Mouse (Mus musculus) kidney, postnatal 0 days (tissue): ENCODE measurements around the gene Npcd. TPM values are rescaled to one million over a fixed set of nuclear protein-coding genes. Genes with fewer than 3 reads are reported as not detected.
A peak's percentile ranks its signal among the peaks of the same experiment; 100 is the strongest.

Experiments
- ATAC-seq: fragments of 200-750 bp; cut with Nextera tagmentation; replicated peaks from 2 replicates; pipeline ENCODE4 v1.8.0; 2017; ENCODE audit warnings: low read depth, moderate number of reproducible peaks, moderate TSS enrichment, moderate library complexity; ENCODE audit not compliant: low FRiP score
- DNase-seq: peaks from one replicate; pipeline ENCODE4 v3.0.0-alpha.2; 2016; ENCODE audit warnings: low spot score
- H3K27ac ChIP-seq: fragments of 300-500 bp; sonication (generic); 2 replicates; pipeline ENCODE4 v1.5.1; 2014; ENCODE audit warnings: mild to moderate bottlenecking
- H3K27me3 ChIP-seq: fragments of 300-500 bp; sonication (generic); 2 replicates; pipeline ENCODE4 v1.6.1; 2014; ENCODE audit warnings: low read length, mixed read lengths; ENCODE audit not compliant: insufficient read depth
- H3K36me3 ChIP-seq: fragments of 300-500 bp; sonication (generic); 2 replicates; pipeline ENCODE4 v1.6.1; 2014; ENCODE audit warnings: low read length, mixed read lengths; ENCODE audit not compliant: insufficient read depth
- H3K4me1 ChIP-seq: fragments of 300-500 bp; sonication (generic); replicated peaks from 2 replicates; pipeline ENCODE4 v1.6.1; 2014; ENCODE audit warnings: antibody characterized with exemption, low read length, mixed read lengths; ENCODE audit not compliant: insufficient read depth
- H3K4me2 ChIP-seq: fragments of 300-500 bp; sonication (generic); 2 replicates; pipeline ENCODE4 v1.6.1; 2014; ENCODE audit warnings: mild to moderate bottlenecking, low read length, moderate library complexity, mixed read lengths
- H3K4me3 ChIP-seq: fragments of 300-500 bp; sonication (generic); replicated peaks from 2 replicates; pipeline ENCODE4 v1.5.1; 2014; ENCODE audit warnings: low read depth, low read length
- H3K9ac ChIP-seq: fragments of 300-500 bp; sonication (generic); 2 replicates; pipeline ENCODE4 v1.6.1; 2014; ENCODE audit warnings: low read depth, low read length
- H3K9me3 ChIP-seq: fragments of 300-500 bp; sonication (generic); replicated peaks from 2 replicates; pipeline ENCODE4 v1.6.1; 2016; ENCODE audit warnings: low read length, inconsistent platforms, mixed read lengths
- CTCF ChIP-seq: IDR thresholded peaks from 2 replicates; pipeline ENCODE4 v1.5.1; 2016; ENCODE audit warnings: antibody characterized with exemption, low read depth, mild to moderate bottlenecking, moderate library complexity
- WGBS: fragments of 180-500 bp; shearing (Covaris S2); extraction: QIAGEN DNeasy Blood & Tissue Kit; methylation state at CpG from one replicate; pipeline ENCODE4 v1.1.7; 2014; 5-methylcytosine and 5-hydroxymethylcytosine counted together
- polyA plus RNA-seq: library from polyadenylated mRNA; unstranded; fragments of >200 nt; fragmentation: Nextera tagmentation; extraction: Ambion mirVana; gene quantifications from 2 replicates; pipeline ENCODE4 v1.2.1, GENCODE M21; 2015

Npcd gene
- polyA plus RNA-seq, 1 experiment from 2014 or later = 0.28 TPM

GRCm38 (mm10) chr15:79792455-79792854 lies 41.6 kb downstream of the Npcd start:
- no peaks in the 10 kb centered on the region for H3K27me3 ChIP-seq
- WGBS = 24% methylated on average over 19 of the region's 19 CpGs
- no peak overlapping the region for H3K27ac ChIP-seq
- no peak overlapping the region for H3K4me3 ChIP-seq
- no peak for DNase-seq
- no peak for ATAC-seq
- TF ChIP-seq CTCF = no peak
- H3K4me1 ChIP-seq = no peaks in the 10 kb centered on the region
- H3K36me3 ChIP-seq = no peaks in the 10 kb centered on the region
- no peak overlapping the region for H3K4me2 ChIP-seq
- H3K9me3 ChIP-seq = no peaks in the 10 kb centered on the region
- H3K9ac ChIP-seq = no peak overlapping the region

- ATAC-seq (no peak), DNase-seq (peak; percentile 81)
- Histone ChIP-seq H3K27ac (no peak overlapping the region), H3K4me1 (no peaks in the 10 kb centered on the region), H3K9ac (no peak overlapping the region), H3K27me3 (no peaks in the 10 kb centered on the region), H3K9me3 (no peaks in the 10 kb centered on the region), H3K36me3 (no peaks in the 10 kb centered on the region), H3K4me3 (no peak overlapping the region), H3K4me2 (no peak overlapping the region)
- WGBS = 2% methylated on average over 12 of the region's 12 CpGs
- peak; percentile 17; the same call in 1 of the 2 replicates for TF ChIP-seq CTCF
These were observed 42.5 kb downstream of the Npcd start for GRCm38 (mm10) chr15:79791502-79791901.

GRCm38 (mm10) chr15:79790905-79791304 lies 43.1 kb downstream of the Npcd start:
- H3K4me2 ChIP-seq = no peak overlapping the region
- no peak overlapping the region for H3K4me3 ChIP-seq
- WGBS = 82% methylated on average over 6 of the region's 6 CpGs
- no peak overlapping the region for H3K9ac ChIP-seq
- no peak for TF ChIP-seq CTCF
- H3K27me3 ChIP-seq = no peaks in the 10 kb centered on the region
- no peaks in the 10 kb centered on the region for H3K4me1 ChIP-seq
- no peaks in the 10 kb centered on the region for H3K36me3 ChIP-seq
- ATAC-seq (no peak), DNase-seq (no peak)
- H3K27ac ChIP-seq = no peak overlapping the region
- H3K9me3 ChIP-seq = no peaks in the 10 kb centered on the region

- no peaks in the 10 kb centered on the region for H3K27me3 ChIP-seq
- TF ChIP-seq CTCF = no peak
- no peak overlapping the region for H3K4me2 ChIP-seq
- no peak overlapping the region for H3K27ac ChIP-seq
- no peaks in the 10 kb centered on the region for H3K4me1 ChIP-seq
- DNase-seq (no peak), ATAC-seq (no peak)
- H3K9me3 ChIP-seq = no peaks in the 10 kb centered on the region
- H3K4me3 ChIP-seq = no peak overlapping the region
- 54% methylated on average over 8 of the region's 8 CpGs for WGBS
- H3K36me3 ChIP-seq = no peaks in the 10 kb centered on the region
- no peak overlapping the region for H3K9ac ChIP-seq
These were observed 43.9 kb downstream of the Npcd start for GRCm38 (mm10) chr15:79790111-79790510.

- ATAC-seq (no peak), DNase-seq (no peak)
- H3K27ac ChIP-seq = no peak overlapping the region
- H3K4me3 ChIP-seq = no peak overlapping the region
- H3K36me3 ChIP-seq = no peaks in the 10 kb centered on the region
- WGBS = 59% methylated on average over 8 of the region's 8 CpGs
- no peaks in the 10 kb centered on the region for H3K27me3 ChIP-seq
- no peak overlapping the region for H3K9ac ChIP-seq
- no peaks in the 10 kb centered on the region for H3K4me1 ChIP-seq
- no peak overlapping the region for H3K4me2 ChIP-seq
- H3K9me3 ChIP-seq = no peaks in the 10 kb centered on the region
- TF ChIP-seq CTCF = no peak
These were observed 46.2 kb downstream of the Npcd start for GRCm38 (mm10) chr15:79787815-79788214.

GRCm38 (mm10) chr15:79785056-79785455 lies 49.0 kb downstream of the Npcd start:
- TF ChIP-seq CTCF = no peak
- H3K27me3 ChIP-seq = no peaks in the 10 kb centered on the region
- no peak overlapping the region for H3K9ac ChIP-seq
- no peak overlapping the region for H3K4me3 ChIP-seq
- no peak for DNase-seq
- no peaks in the 10 kb centered on the region for H3K9me3 ChIP-seq
- H3K27ac ChIP-seq = no peak overlapping the region
- no peak for ATAC-seq
- no peaks in the 10 kb centered on the region for H3K36me3 ChIP-seq
- 59% methylated on average over 1 of the region's 1 CpGs for WGBS
- no peak overlapping the region for H3K4me2 ChIP-seq
- no peaks in the 10 kb centered on the region for H3K4me1 ChIP-seq

- Histone ChIP-seq H3K27ac (no peak within 1 kb of the TSS), H3K4me1 (peaks cover 7% of the 10 kb centered on the region; the same call in 1 of the 2 replicates), H3K9me3 (no peaks in the 10 kb centered on the region), H3K4me2 (no peak within 1 kb of the TSS), H3K36me3 (no peaks in the 10 kb centered on the region), H3K9ac (no peak within 1 kb of the TSS), H3K27me3 (no peaks in the 10 kb centered on the region), H3K4me3 (no peak within 1 kb of the TSS)
- DNase-seq = no peak
- ATAC-seq = no peak
- TF ChIP-seq CTCF = no peak
These were observed 56.3 kb downstream of the Npcd start, which contains the start of gene Dnal4 for GRCm38 (mm10) chr15:79777749-79778148. Dnal4 (minus strand) TSS chr15:79777849.
